Mouse (Mus musculus) kidney, embryonic 16.5 days (tissue): ENCODE results near the gene Tunar. TPM values are rescaled to one million over a fixed set of nuclear protein-coding genes. Genes with fewer than 3 reads are reported as not detected.

Experiments
- ATAC-seq: fragments of 200-750 bp; cut with Nextera tagmentation; 2 replicates; pipeline ENCODE4 v1.8.0; 2017; ENCODE audit warnings: moderate TSS enrichment; ENCODE audit not compliant: low FRiP score, low TSS enrichment
- H3K27ac ChIP-seq: fragments of 300-500 bp; sonication (generic); 2 replicates; pipeline ENCODE4 v1.5.1; 2014; ENCODE audit warnings: low read length
- H3K27me3 ChIP-seq: fragments of 300-500 bp; sonication (generic); 2 replicates; pipeline ENCODE4 v1.6.1; 2014; ENCODE audit warnings: low read length, control low read depth, mixed read lengths; ENCODE audit not compliant: insufficient read depth
- H3K36me3 ChIP-seq: fragments of 300-500 bp; sonication (generic); 2 replicates; pipeline ENCODE4 v1.6.1; 2014; ENCODE audit warnings: low read length, control low read depth, mixed read lengths; ENCODE audit not compliant: insufficient read depth
- H3K4me1 ChIP-seq: fragments of 300-500 bp; sonication (generic); 2 replicates; pipeline ENCODE4 v1.6.1; 2014; ENCODE audit warnings: low read length, control low read depth, mixed read lengths; ENCODE audit not compliant: insufficient read depth
- H3K4me2 ChIP-seq: fragments of 300-500 bp; sonication (generic); replicated peaks from 2 replicates; pipeline ENCODE4 v1.6.1; 2014; ENCODE audit warnings: low read depth, low read length
- H3K4me3 ChIP-seq: fragments of 300-500 bp; sonication (generic); 2 replicates; pipeline ENCODE4 v1.5.1; 2014; ENCODE audit warnings: mild to moderate bottlenecking, low read length
- H3K9ac ChIP-seq: fragments of 300-500 bp; sonication (generic); replicated peaks from 2 replicates; pipeline ENCODE4 v1.6.1; 2014; ENCODE audit warnings: low read length
- H3K9me3 ChIP-seq: fragments of 300-500 bp; sonication (generic); 2 replicates; pipeline ENCODE4 v1.6.1; 2016; ENCODE audit warnings: low read length, control low read depth
- WGBS: fragments of 180-500 bp; shearing (Covaris S2); extraction: QIAGEN DNeasy Blood & Tissue Kit; methylation state at CpG from one replicate; pipeline ENCODE4 v1.1.7; 2014; 5-methylcytosine and 5-hydroxymethylcytosine counted together
- polyA plus RNA-seq: library from polyadenylated mRNA; unstranded; fragments of >200 nt; fragmentation: Nextera tagmentation; extraction: Ambion mirVana; gene quantifications from 2 replicates; pipeline ENCODE4 v1.2.1, GENCODE M21; 2015

Tunar gene
- polyA plus RNA-seq, 1 experiment from 2014 or later: 0.05 TPM

- Histone ChIP-seq H3K9me3 (no peaks in the 10 kb centered on the region), H3K4me2 (no peak overlapping the region), H3K4me3 (no peak overlapping the region), H3K36me3 (no peaks in the 10 kb centered on the region), H3K27me3 (peaks cover 51% of the 10 kb centered on the region), H3K9ac (no peak overlapping the region), H3K27ac (no peak overlapping the region), H3K4me1 (peaks cover 6% of the 10 kb centered on the region)
- 75% methylated on average over 11 of the region's 11 CpGs for WGBS
- ATAC-seq: no peak
Measured at GRCm38 (mm10) chr12:105338256-105338977, 4.7 kb downstream of the Tunar start.

DNA sequence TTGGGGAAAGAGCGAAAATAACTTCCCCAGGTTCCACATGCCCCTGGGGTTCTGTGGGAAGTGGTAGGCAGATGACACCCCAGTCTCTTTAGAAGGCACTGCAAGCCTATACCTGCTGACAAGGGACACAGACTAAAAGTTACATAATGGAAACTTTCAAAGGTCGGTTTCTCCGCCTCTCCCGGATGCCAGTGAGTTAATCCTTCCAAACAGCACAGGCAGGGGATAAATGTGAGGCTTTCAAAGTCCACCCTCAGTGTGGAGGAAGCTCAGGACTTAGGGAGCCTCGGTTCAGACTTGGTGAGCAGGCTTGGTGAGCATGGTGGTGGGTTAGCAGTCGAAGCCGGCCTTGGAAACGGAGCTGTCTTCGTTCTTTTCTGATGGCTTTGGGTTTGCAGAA is 7.9 kb downstream of the Tunar start:
- Histone ChIP-seq H3K27ac (no peak overlapping the region), H3K4me2 (no peak overlapping the region), H3K4me1 (peaks cover 6% of the 10 kb centered on the region), H3K4me3 (no peak overlapping the region), H3K27me3 (peaks cover 29% of the 10 kb centered on the region), H3K9me3 (no peaks in the 10 kb centered on the region), H3K36me3 (no peaks in the 10 kb centered on the region), H3K9ac (no peak overlapping the region)
- 58% methylated on average over 9 of the region's 9 CpGs for WGBS
- no peak for ATAC-seq

DNA sequence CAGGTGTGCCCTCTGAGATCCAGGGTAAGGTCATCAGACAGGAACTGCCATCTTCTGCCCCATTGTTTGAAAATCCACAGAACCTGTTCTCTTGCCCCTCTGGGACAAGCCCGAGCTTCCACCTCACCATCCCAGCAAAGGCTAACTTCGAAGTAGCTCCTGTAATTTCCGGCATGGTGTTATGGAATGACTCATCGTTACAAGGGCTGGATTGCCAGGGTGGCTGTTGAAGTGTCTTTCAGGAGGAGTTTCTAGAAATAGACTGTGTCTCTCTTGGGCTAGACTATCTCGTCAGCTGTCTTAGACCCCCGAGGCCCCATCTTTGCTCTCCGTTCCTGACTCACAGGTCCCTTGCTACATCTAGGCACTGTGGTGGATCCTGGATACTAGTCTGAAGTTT is 10.8 kb downstream of the Tunar start:
- H3K9ac ChIP-seq: no peak overlapping the region
- WGBS: 86% methylated on average over 7 of the region's 7 CpGs
- H3K4me3 ChIP-seq: no peak overlapping the region
- H3K4me2 ChIP-seq: no peak overlapping the region
- H3K27ac ChIP-seq: no peak overlapping the region
- H3K36me3 ChIP-seq: no peaks in the 10 kb centered on the region
- no peaks in the 10 kb centered on the region; the same call in 1 of the 2 replicates for H3K27me3 ChIP-seq
- H3K9me3 ChIP-seq: no peaks in the 10 kb centered on the region
- no peak for ATAC-seq
- no peaks in the 10 kb centered on the region for H3K4me1 ChIP-seq

DNA sequence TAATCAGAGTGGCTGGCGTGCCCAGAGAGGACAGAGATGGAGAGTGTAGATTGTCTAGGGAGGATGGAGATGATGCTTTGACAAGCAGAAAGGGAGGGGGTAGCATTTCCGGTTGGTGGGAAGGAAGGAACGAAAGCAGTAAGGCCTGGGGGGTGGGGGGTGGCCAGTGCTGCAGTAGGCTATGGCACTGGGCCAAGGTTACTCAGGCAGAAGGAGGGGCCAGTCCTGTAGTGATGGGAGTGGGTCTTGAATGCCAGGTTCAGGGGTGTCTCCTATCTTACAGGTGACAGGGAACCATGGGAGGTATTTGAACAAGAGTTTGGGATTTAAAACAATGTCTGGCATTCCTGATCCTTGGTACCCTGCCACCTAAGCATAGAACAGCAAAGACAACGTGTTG is 13.2 kb downstream of the Tunar start:
- no peak overlapping the region for H3K4me2 ChIP-seq
- no peak overlapping the region for H3K9ac ChIP-seq
- WGBS: 61% methylated on average over 4 of the region's 4 CpGs
- ATAC-seq: no peak
- no peak overlapping the region for H3K27ac ChIP-seq
- no peaks in the 10 kb centered on the region for H3K4me1 ChIP-seq
- no peaks in the 10 kb centered on the region for H3K36me3 ChIP-seq
- no peaks in the 10 kb centered on the region for H3K9me3 ChIP-seq
- H3K27me3 ChIP-seq: no peaks in the 10 kb centered on the region
- no peak overlapping the region for H3K4me3 ChIP-seq

DNA sequence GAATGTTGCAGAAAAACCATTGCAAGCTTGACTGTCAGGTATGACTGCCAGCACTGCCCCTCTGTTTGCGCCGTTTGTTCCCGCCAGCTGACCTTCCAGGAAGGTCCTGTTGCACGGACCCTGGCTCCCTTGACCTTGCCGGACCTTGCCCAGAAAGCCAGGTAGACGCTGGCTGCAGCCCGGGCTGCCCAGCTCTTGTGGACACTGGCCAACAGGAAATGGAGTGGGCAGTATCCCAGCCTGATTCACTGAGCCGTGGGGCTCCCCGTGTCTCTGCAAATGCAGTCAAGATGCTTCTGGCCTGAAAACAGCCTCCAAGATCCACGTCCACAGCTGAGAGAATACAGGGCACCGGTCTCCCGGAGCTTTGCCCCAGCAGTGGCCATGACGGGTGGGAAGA is 13.6 kb downstream of the Tunar start:
- H3K9ac ChIP-seq: no peak overlapping the region
- H3K27me3 ChIP-seq: no peaks in the 10 kb centered on the region
- H3K9me3 ChIP-seq: no peaks in the 10 kb centered on the region
- H3K4me3 ChIP-seq: no peak overlapping the region
- WGBS: 75% methylated on average over 13 of the region's 13 CpGs
- H3K4me1 ChIP-seq: no peaks in the 10 kb centered on the region
- H3K36me3 ChIP-seq: no peaks in the 10 kb centered on the region
- no peak overlapping the region for H3K27ac ChIP-seq
- no peak overlapping the region for H3K4me2 ChIP-seq
- no peak for ATAC-seq

DNA sequence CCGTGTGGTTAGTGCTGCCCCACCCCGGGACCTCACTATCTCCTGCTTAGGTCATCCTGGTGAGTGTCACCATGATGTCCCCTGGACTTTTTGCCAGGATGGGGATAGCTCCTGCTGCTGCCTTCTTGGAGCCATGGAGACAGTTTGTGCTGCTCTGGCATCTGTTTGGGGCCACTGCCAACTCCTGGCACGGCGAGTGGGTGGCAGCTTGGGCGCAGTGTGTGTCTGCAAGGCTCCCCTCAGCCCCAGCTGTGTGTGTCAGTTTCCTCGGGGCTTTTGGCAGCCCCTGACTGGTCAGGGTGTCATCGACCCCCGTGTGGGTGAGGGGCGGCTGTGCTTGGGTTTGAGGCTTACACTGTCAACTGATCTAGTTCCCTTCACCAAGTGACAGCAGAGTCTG is 20.6 kb downstream of the Tunar start:
- Histone ChIP-seq H3K4me1 (no peaks in the 10 kb centered on the region), H3K27ac (no peak overlapping the region), H3K27me3 (no peaks in the 10 kb centered on the region), H3K4me3 (no peak overlapping the region), H3K9me3 (no peaks in the 10 kb centered on the region), H3K4me2 (no peak overlapping the region), H3K9ac (no peak overlapping the region), H3K36me3 (no peaks in the 10 kb centered on the region)
- 81% methylated on average over 9 of the region's 9 CpGs for WGBS
- ATAC-seq: no peak

GRCm38 (mm10) chr12:105354772-105355171 is 21.1 kb downstream of the Tunar start:
- Histone ChIP-seq H3K4me2 (no peak overlapping the region), H3K9me3 (no peaks in the 10 kb centered on the region), H3K4me3 (no peak overlapping the region), H3K9ac (no peak overlapping the region), H3K4me1 (no peaks in the 10 kb centered on the region), H3K27me3 (no peaks in the 10 kb centered on the region), H3K27ac (no peak overlapping the region), H3K36me3 (no peaks in the 10 kb centered on the region)
- WGBS: 85% methylated on average over 8 of the region's 8 CpGs
- no peak for ATAC-seq

DNA sequence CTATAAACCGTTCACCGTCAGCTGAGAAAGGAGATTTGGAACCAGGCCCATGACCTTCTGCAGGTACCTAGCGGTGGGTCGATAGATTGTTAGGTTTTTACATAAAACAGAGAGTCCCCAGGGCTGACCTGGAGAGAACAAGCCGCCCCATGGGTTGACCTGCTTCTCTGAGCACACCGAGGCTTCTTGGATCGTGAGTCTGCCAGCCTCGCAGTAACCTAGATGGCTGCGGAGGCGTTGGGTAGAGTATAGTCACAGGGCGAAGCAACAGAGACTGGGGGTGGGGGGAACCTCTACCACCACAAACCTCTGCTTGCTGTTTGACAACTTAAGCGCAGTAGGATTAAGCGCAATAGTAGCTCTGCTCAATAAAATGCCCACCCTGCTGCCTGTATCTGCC is 23.1 kb downstream of the Tunar start:
- Histone ChIP-seq H3K36me3 (no peaks in the 10 kb centered on the region), H3K27me3 (no peaks in the 10 kb centered on the region), H3K4me1 (no peaks in the 10 kb centered on the region), H3K9ac (no peak overlapping the region), H3K27ac (no peak overlapping the region), H3K4me2 (no peak overlapping the region), H3K9me3 (no peaks in the 10 kb centered on the region), H3K4me3 (no peak overlapping the region)
- 91% methylated on average over 13 of the region's 13 CpGs for WGBS
- no peak for ATAC-seq

- Histone ChIP-seq H3K4me3 (no peak overlapping the region), H3K4me1 (peaks cover 7% of the 10 kb centered on the region; the same call in 1 of the 2 replicates), H3K36me3 (no peaks in the 10 kb centered on the region), H3K27ac (no peak overlapping the region), H3K9me3 (no peaks in the 10 kb centered on the region), H3K27me3 (no peaks in the 10 kb centered on the region), H3K4me2 (no peak overlapping the region), H3K9ac (no peak overlapping the region)
- no peak for ATAC-seq
- 30% methylated on average over 2 of the region's 2 CpGs for whole genome bisulfite sequencing
Measured at GRCm38 (mm10) chr12:105363648-105364047, 30.0 kb downstream of the Tunar start.

DNA sequence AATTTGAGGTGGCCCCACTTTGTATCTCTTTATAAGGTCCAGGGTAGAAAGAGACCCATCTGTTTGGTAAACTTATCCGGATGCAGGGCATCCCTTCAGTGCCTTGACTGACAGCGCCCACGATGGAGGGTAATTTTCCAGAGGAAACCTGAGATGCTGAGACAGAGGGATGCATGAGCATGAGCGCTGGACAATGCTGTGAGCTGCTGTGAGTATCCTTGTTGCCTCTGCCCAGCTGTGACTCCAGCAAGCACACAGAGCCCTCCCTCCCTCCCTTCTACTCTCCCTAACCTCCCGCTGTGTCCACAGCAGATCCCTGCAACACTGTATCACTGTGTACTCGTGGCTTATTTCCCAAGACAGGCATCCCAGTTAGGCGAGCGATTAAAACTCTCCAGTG is 40.9 kb downstream of the Tunar start:
- Histone ChIP-seq H3K27ac (no peak overlapping the region), H3K9ac (no peak overlapping the region), H3K36me3 (no peaks in the 10 kb centered on the region), H3K27me3 (no peaks in the 10 kb centered on the region), H3K9me3 (no peaks in the 10 kb centered on the region), H3K4me2 (no peak overlapping the region), H3K4me1 (no peaks in the 10 kb centered on the region), H3K4me3 (no peak overlapping the region)
- 38% methylated on average over 8 of the region's 8 CpGs for WGBS
- ATAC-seq: peak; percentile 57
